Mouse (Mus musculus): ENCODE data around the gene Ano2.

GRCm38 (mm10) chr6:125701146-125701545, 10.9 kb downstream of the Ano2 start:
- TF ChIP-seq CTCF (IDR thresholded peaks at IDR 0.05) (no peak), EP300 (IDR thresholded peaks at IDR 0.05) (no peak)
